Comparison of ENCODE assay signal across 8 mouse cellular contexts in the genomic region with DNA sequence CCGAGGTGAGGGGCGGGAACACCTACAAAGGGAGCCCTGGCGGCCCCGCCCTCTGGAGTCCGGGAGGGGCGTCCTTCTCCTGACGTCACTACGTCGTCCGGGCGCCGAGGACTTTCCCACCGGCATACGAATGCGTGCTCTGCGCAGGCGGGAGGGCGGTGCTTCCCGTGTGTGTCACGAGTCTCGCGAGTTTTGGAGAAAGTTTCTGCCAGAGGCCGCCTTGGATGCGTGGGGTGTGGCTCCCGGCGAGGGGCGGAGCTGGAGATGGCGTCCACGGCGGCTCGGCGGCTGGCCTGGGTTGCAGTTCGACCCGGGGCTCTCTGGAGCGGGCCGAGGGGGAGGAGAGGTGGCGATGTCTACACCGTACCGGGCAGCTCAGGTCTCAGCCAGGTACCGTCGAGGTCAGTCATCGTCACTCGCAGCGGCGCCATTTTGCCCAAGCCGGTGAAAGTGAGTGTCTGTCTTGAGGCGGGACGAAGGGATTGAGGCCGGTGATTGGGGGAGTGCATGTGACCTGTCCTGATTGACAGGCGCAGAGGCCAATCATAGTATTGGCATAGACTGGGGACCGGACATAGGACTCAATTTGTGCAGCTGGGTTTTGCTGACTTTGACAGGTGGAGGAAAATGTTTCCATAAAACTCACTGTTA. TPM values are rescaled to one million over a fixed set of nuclear protein-coding genes. Genes with fewer than 3 reads are reported as not detected.
DNase-seq lines count a peak whose midpoint lies in the region; ATAC-seq lines count a peak whose summit lies in the region.

No protein-coding gene starts in this region.

- peak overlapping the region; percentile 72 for H3K4me3 ChIP-seq in hindbrain, embryonic 16.5 days (ENCODE audit: low read length)
- peak overlapping the region; percentile 69 for H3K4me3 ChIP-seq in macrophage (ENCODE audit: inconsistent target)

- H3K9me3 ChIP-seq in hindbrain, embryonic 16.5 days (ENCODE audit: control insufficient read depth, low read length) = no peaks in the 10 kb centered on the region

- DNase-seq in WW6 (ENCODE audit: low read depth, low spot score) = peak; percentile 95
- peak; percentile 87 to 95 for DNase-seq in cerebellum, postnatal 4 days (ENCODE audit: low spot score in 2 of 2)
- DNase-seq in gastrocnemius, adult 18-20 months (ENCODE audit: low spot score) = peak; percentile 99
- DNase-seq in left cerebral cortex, adult 18-20 months (ENCODE audit: low spot score in 2 of 2) = peak; percentile 97
- DNase-seq in right cerebral cortex, adult 18-20 months = peak; percentile 98
- peak; percentile 88 for DNase-seq in urinary bladder, postnatal 10 days (ENCODE audit: low spot score)

- H3K9ac ChIP-seq in hindbrain, embryonic 16.5 days (ENCODE audit: low read depth, low read length) = peak overlapping the region; percentile 85

- ATAC-seq in hindbrain, embryonic 16.5 days = peak; percentile 98

- peaks cover under 1% of the 10 kb centered on the region; the same call in 1 of the 2 replicates for H3K27me3 ChIP-seq in hindbrain, embryonic 16.5 days (replicated peaks; ENCODE audit: control insufficient read depth, insufficient read depth, low read length)

- peaks cover 23% of the 10 kb centered on the region for H3K36me3 ChIP-seq in hindbrain, embryonic 16.5 days (ENCODE audit: control insufficient read depth, insufficient read depth, low read length)
- peaks cover 19% of the 10 kb centered on the region for H3K36me3 ChIP-seq in macrophage (ENCODE audit: inconsistent target)

- H3K4me2 ChIP-seq in hindbrain, embryonic 16.5 days (ENCODE audit: low read length) = peak overlapping the region; percentile 70

- peaks cover 15% of the 10 kb centered on the region for H3K4me1 ChIP-seq in hindbrain, embryonic 16.5 days (ENCODE audit: control insufficient read depth, insufficient read depth, low read depth, low read length)

- under 1% methylated on average over 45 of the region's 51 CpGs for WGBS in hindbrain, embryonic 16.5 days
- under 1% methylated on average over 50 of the region's 51 CpGs for WGBS in macrophage (ENCODE audit: missing documents)

- peaks cover 39% of the 10 kb centered on the region for H3K79me2 ChIP-seq in macrophage (ENCODE audit: inconsistent target)

- peak overlapping the region; percentile 91 for H3K27ac ChIP-seq in hindbrain, embryonic 16.5 days (ENCODE audit: low read depth, low read length)
- peak overlapping the region; percentile 67 for H3K27ac ChIP-seq in macrophage

RNA-seq across cellular contexts. Expression of a gene that starts 7.2 kb away (rescaled TPM):
- 100 to 1,000 TPM; 123 to 154 TPM for total RNA-seq in gastrocnemius, adult 18-20 months (2021)
- polyA plus RNA-seq in hindbrain, embryonic 16.5 days (2015; fragmentation: Nextera tagmentation; extraction: Ambion mirVana) = 354 and 397 TPM in 2 replicates
- 100 to 1,000 TPM; 140 to 146 TPM for total RNA-seq in left cerebral cortex, adult 18-20 months (2021)
- total RNA-seq in macrophage (2018; cell fraction: chromatin; rRNA removed) = 10 to 100 TPM in 25 of 26 experiments, 1 to 10 TPM in 1; 9.2 to 43.0 (median 21.2) TPM
- total RNA-seq in macrophage (2018; cell fraction: cytosol; rRNA removed) = 100 to 1,000 TPM; 168 to 308 (median 231) TPM
- 10 to 100 TPM; 18.5 to 85.0 (median 49.4) TPM for total RNA-seq in macrophage (2018; cell fraction: nucleus; rRNA removed)
- polyA plus RNA-seq in macrophage (2018) = 151 to 223 TPM (median 166 TPM) in 3 replicates

RNA-seq across cellular contexts. Expression of a gene that starts 7.2 kb away (rescaled TPM):
- under 1 TPM; 0.23 to 0.26 TPM for total RNA-seq in gastrocnemius, adult 18-20 months (2021)
- polyA plus RNA-seq in hindbrain, embryonic 16.5 days (2015; fragmentation: Nextera tagmentation; extraction: Ambion mirVana) = 1.6 and 2.1 TPM in 2 replicates
- under 1 TPM; 0.23 to 0.35 TPM for total RNA-seq in left cerebral cortex, adult 18-20 months (2021)
- total RNA-seq in macrophage (2018; cell fraction: chromatin; rRNA removed) = 1 to 10 TPM in 20 of 26 experiments, under 1 TPM in 6; 0.25 to 3.5 (median 1.5) TPM
- total RNA-seq in macrophage (2018; cell fraction: cytosol; rRNA removed) = 1 to 10 TPM in 18 of 26 experiments, under 1 TPM in 8; 0.48 to 2.4 (median 1.3) TPM
- total RNA-seq in macrophage (2018; cell fraction: nucleus; rRNA removed) = 1 to 10 TPM in 19 of 26 experiments, under 1 TPM in 7; 0.34 to 4.4 (median 1.5) TPM
- 0.70 to 1.6 TPM (median 1.00 TPM) in 3 replicates for polyA plus RNA-seq in macrophage (2018)

RNA-seq across cellular contexts. Expression of a gene that starts 7.2 kb away (rescaled TPM):
- total RNA-seq in gastrocnemius, adult 18-20 months (2021) = 10 to 100 TPM in 1 of 2 experiments, 1 to 10 TPM in 1; 8.7 to 10.0 TPM
- polyA plus RNA-seq in hindbrain, embryonic 16.5 days (2015; fragmentation: Nextera tagmentation; extraction: Ambion mirVana) = 32.8 and 32.9 TPM in 2 replicates
- 10 to 100 TPM; 29.1 to 30.2 TPM for total RNA-seq in left cerebral cortex, adult 18-20 months (2021)
- total RNA-seq in macrophage (2018; cell fraction: chromatin; rRNA removed) = 100 to 1,000 TPM in 21 of 26 experiments, 10 to 100 TPM in 5; 76.6 to 224 (median 156) TPM
- total RNA-seq in macrophage (2018; cell fraction: cytosol; rRNA removed) = 100 to 1,000 TPM in 18 of 26 experiments, 10 to 100 TPM in 8; 78.5 to 144 (median 108) TPM
- 100 to 1,000 TPM; 122 to 283 (median 212) TPM for total RNA-seq in macrophage (2018; cell fraction: nucleus; rRNA removed)
- 77.0 to 153 TPM (median 125 TPM) in 3 replicates for polyA plus RNA-seq in macrophage (2018)

RNA-seq across cellular contexts. Expression of a gene that starts 8.2 kb away (rescaled TPM):
- total RNA-seq in gastrocnemius, adult 18-20 months (2021) = 100 to 1,000 TPM; 481 to 494 TPM
- polyA plus RNA-seq in hindbrain, embryonic 16.5 days (2015; fragmentation: Nextera tagmentation; extraction: Ambion mirVana) = 345 and 392 TPM in 2 replicates
- total RNA-seq in left cerebral cortex, adult 18-20 months (2021) = 100 to 1,000 TPM; 195 to 198 TPM
- total RNA-seq in macrophage (2018; cell fraction: chromatin; rRNA removed) = 10 to 100 TPM in 25 of 26 experiments, 1 to 10 TPM in 1; 8.3 to 66.7 (median 26.3) TPM
- 100 to 1,000 TPM; 111 to 184 (median 147) TPM for total RNA-seq in macrophage (2018; cell fraction: cytosol; rRNA removed)
- total RNA-seq in macrophage (2018; cell fraction: nucleus; rRNA removed) = 10 to 100 TPM; 21.2 to 80.3 (median 44.2) TPM
- polyA plus RNA-seq in macrophage (2018) = 111 to 200 TPM (median 159 TPM) in 3 replicates

RNA-seq across cellular contexts. Expression of a gene that starts 34.1 kb away (rescaled TPM):
- 10 to 100 TPM; 11.6 to 12.4 TPM for total RNA-seq in gastrocnemius, adult 18-20 months (2021)
- 3.3 TPM in 2 replicates for polyA plus RNA-seq in hindbrain, embryonic 16.5 days (2015; fragmentation: Nextera tagmentation; extraction: Ambion mirVana)
- total RNA-seq in left cerebral cortex, adult 18-20 months (2021) = 10 to 100 TPM; 36.4 to 40.9 TPM
- under 1 TPM in 1 of 26 experiments, not detected in 25; 0.22 TPM for total RNA-seq in macrophage (2018; cell fraction: chromatin; rRNA removed)
- not detected for total RNA-seq in macrophage (2018; cell fraction: cytosol; rRNA removed)
- total RNA-seq in macrophage (2018; cell fraction: nucleus; rRNA removed) = not detected
- polyA plus RNA-seq in macrophage (2018) = not detected in 3 replicates

Comparison
In these comparisons a context has a peak if more than half of its experiments do, and no peak if none do; other contexts are left out.
1. Peak in every context shown above with its lines: DNase-seq, ATAC-seq, H3K4me3 ChIP-seq and H3K27ac ChIP-seq.